Mouse (Mus musculus): Measurements from ENCODE around the gene Oser1. TPM values are rescaled to one million over a fixed set of nuclear protein-coding genes. Genes with fewer than 3 reads are reported as not detected.
A peak's percentile ranks its signal among the peaks of the same experiment; 100 is the strongest.

Gene Oser1
- 92.1 and 99.5 TPM in 2 replicates for polyA plus RNA-seq (2015; fragmentation: Nextera tagmentation; extraction: Ambion mirVana)

- Histone ChIP-seq H3K9ac (no peak within 1 kb of the TSS), H3K27ac (no peak within 1 kb of the TSS), H3K4me3 (no peak within 1 kb of the TSS), H3K9me3 (no peaks in the 10 kb centered on the region), H3K4me2 (no peak within 1 kb of the TSS), H3K27me3 (no peaks in the 10 kb centered on the region), H3K4me1 (peaks cover 11% of the 10 kb centered on the region), H3K36me3 (no peaks in the 10 kb centered on the region)
- 78% methylated on average over 6 of the region's 6 CpGs for WGBS
- ATAC-seq (ENCODE audit: insufficient number of reproducible peaks, insufficient read depth, low FRiP score, low TSS enrichment, low read depth): no peak
Measured at GRCm38 (mm10) chr2:163424597-163424996, at the start of gene Oser1. Gene Oser1 (minus strand): TSS chr2:163424697.

DNA sequence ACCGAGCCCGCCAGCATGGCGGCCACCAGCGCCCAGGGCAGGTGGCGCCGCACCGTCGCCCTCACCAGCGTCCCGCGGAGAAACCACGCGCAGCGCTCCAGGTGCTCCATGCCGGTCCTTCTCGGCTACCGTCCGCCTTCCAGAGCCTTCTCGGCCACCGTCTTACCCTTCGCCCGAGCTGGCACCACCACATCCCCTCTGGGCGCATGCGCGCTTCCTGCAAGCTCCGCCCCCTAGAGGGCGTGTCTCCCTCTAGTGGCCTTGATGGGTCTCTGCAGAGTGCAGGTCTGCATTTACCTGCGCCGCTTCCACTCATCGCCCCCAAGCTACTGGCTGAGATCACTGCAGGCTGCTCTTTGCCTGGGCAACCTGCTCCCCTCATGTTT lies 48.0 kb upstream of the Oser1 start, which contains the start of gene Fitm2:
TSS of gene Fitm2 (minus strand) at position 164 of the 386 bp plus-strand sequence.
- no peaks in the 10 kb centered on the region for H3K27me3 ChIP-seq
- H3K36me3 ChIP-seq: peaks cover 24% of the 10 kb centered on the region
- no peaks in the 10 kb centered on the region for H3K9me3 ChIP-seq
- H3K27ac ChIP-seq: no peak within 1 kb of the TSS
- peaks cover 9% of the 10 kb centered on the region for H3K4me1 ChIP-seq
- peak within 1 kb of the TSS; percentile 89 for H3K9ac ChIP-seq
- H3K4me2 ChIP-seq: peak within 1 kb of the TSS; percentile 85
- WGBS: under 1% methylated on average over 30 of the region's 30 CpGs
- peak within 1 kb of the TSS; percentile 89 for H3K4me3 ChIP-seq
- ATAC-seq (ENCODE audit: insufficient number of reproducible peaks, insufficient read depth, low FRiP score, low TSS enrichment, low read depth): peak; percentile 92

DNA sequence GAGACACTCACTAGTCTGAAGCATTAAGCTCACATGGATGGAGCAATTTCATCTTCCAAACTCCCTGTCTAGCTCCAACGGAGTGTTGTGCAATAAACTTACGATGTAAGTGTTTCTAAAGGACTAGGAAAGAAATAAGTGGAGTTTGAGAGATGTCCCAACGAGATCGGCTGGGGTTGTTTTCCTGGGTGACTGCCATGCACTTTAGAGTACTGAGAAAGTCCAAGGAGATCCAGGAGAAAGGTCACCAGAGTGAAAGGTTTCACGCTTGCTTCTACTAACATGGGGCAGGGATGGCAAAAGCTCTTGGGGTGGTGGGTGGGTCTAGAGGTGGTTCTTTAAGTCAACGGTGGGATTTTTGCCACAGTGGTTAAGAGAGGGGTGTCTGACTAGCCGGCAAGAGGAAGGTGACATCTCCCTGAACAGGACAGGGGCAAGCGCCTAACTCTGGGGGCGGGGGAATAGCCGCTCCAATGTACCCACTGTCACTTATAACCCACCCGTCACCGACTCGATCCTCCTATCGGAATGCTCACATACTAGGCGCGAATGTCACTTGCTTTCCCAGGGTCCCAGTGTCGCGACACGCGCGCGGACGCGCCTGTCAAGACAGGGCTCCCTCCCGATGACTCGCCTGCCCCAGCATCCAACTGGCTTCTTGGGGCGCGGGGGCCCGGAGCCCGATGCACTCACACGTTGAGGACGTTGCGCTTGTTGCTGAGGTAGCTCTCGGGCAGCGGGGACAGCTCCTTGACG lies 47.4 kb upstream of the Oser1 start:
- H3K4me3 ChIP-seq: peak overlapping the region; percentile 89
- peak overlapping the region; percentile 89 for H3K9ac ChIP-seq
- 5% methylated on average over 36 of the region's 36 CpGs for WGBS
- H3K4me1 ChIP-seq: peaks cover 9% of the 10 kb centered on the region
- H3K9me3 ChIP-seq: no peaks in the 10 kb centered on the region
- peaks cover 25% of the 10 kb centered on the region for H3K36me3 ChIP-seq
- no peak overlapping the region for H3K27ac ChIP-seq
- peak overlapping the region; percentile 85 for H3K4me2 ChIP-seq
- ATAC-seq (ENCODE audit: insufficient number of reproducible peaks, insufficient read depth, low FRiP score, low TSS enrichment, low read depth): peak; percentile 6; the same call in 1 of the 2 replicates
- H3K27me3 ChIP-seq: no peaks in the 10 kb centered on the region

DNA sequence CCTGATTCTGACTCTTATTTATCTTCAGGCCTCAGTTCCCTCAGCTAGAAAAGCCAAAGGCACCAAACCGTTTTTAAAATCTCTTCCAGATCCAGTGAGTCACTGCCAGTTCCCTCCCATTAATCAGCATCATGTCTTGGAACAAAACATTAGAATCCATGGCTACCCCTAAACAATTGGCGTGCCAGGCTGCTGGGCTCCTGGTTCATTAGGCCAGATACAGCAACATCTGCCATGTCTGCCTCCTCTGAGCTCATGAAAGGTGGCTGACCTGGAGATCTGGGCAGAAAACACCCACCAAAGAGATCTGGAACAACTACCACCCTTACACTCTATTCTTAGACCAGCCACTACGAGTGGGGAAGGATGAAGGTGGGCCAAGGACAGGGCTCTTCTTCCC lies 46.6 kb upstream of the Oser1 start:
- H3K9me3 ChIP-seq: no peaks in the 10 kb centered on the region
- no peaks in the 10 kb centered on the region for H3K27me3 ChIP-seq
- H3K4me3 ChIP-seq: peak overlapping the region; percentile 89
- no peak for ATAC-seq (ENCODE audit: insufficient number of reproducible peaks, insufficient read depth, low FRiP score, low TSS enrichment, low read depth)
- peaks cover 30% of the 10 kb centered on the region for H3K36me3 ChIP-seq
- peak overlapping the region; percentile 85 for H3K4me2 ChIP-seq
- no peak overlapping the region for H3K27ac ChIP-seq
- H3K9ac ChIP-seq: peak overlapping the region; percentile 89
- H3K4me1 ChIP-seq: peaks cover 9% of the 10 kb centered on the region
- 81% methylated on average over 3 of the region's 3 CpGs for WGBS

GRCm38 (mm10) chr2:163469711-163470110 lies 45.2 kb upstream of the Oser1 start:
- no peak overlapping the region for H3K4me3 ChIP-seq
- H3K27me3 ChIP-seq: no peaks in the 10 kb centered on the region
- peaks cover 30% of the 10 kb centered on the region for H3K36me3 ChIP-seq
- peaks cover 9% of the 10 kb centered on the region for H3K4me1 ChIP-seq
- 92% methylated on average over 15 of the region's 15 CpGs for WGBS
- no peak overlapping the region for H3K9ac ChIP-seq
- H3K27ac ChIP-seq: no peak overlapping the region
- no peak overlapping the region for H3K4me2 ChIP-seq
- no peaks in the 10 kb centered on the region for H3K9me3 ChIP-seq
- no peak for ATAC-seq (ENCODE audit: insufficient number of reproducible peaks, insufficient read depth, low FRiP score, low TSS enrichment, low read depth)

- Histone ChIP-seq H3K27me3 (no peaks in the 10 kb centered on the region), H3K4me3 (no peak overlapping the region), H3K4me1 (peaks cover 9% of the 10 kb centered on the region), H3K9ac (no peak overlapping the region), H3K9me3 (no peaks in the 10 kb centered on the region), H3K4me2 (no peak overlapping the region), H3K27ac (no peak overlapping the region), H3K36me3 (peaks cover 30% of the 10 kb centered on the region)
- whole genome bisulfite sequencing: 91% methylated on average over 6 of the region's 6 CpGs
- ATAC-seq (ENCODE audit: insufficient number of reproducible peaks, insufficient read depth, low FRiP score, low TSS enrichment, low read depth): no peak
Measured at GRCm38 (mm10) chr2:163468866-163469265, 44.4 kb upstream of the Oser1 start.

GRCm38 (mm10) chr2:163467585-163467984 lies 43.1 kb upstream of the Oser1 start:
- H3K4me3 ChIP-seq: no peak overlapping the region
- WGBS: 91% methylated on average over 6 of the region's 6 CpGs
- ATAC-seq (ENCODE audit: insufficient number of reproducible peaks, insufficient read depth, low FRiP score, low TSS enrichment, low read depth): no peak

GRCm38 (mm10) chr2:163466771-163467170 lies 42.3 kb upstream of the Oser1 start:
- Histone ChIP-seq H3K27me3 (no peaks in the 10 kb centered on the region), H3K9ac (no peak overlapping the region), H3K4me2 (no peak overlapping the region), H3K36me3 (peaks cover 30% of the 10 kb centered on the region), H3K4me3 (no peak overlapping the region), H3K4me1 (peaks cover 8% of the 10 kb centered on the region), H3K9me3 (no peaks in the 10 kb centered on the region), H3K27ac (no peak overlapping the region)
- ATAC-seq (ENCODE audit: insufficient number of reproducible peaks, insufficient read depth, low FRiP score, low TSS enrichment, low read depth): no peak
- 75% methylated on average over 8 of the region's 8 CpGs for WGBS

More at GRCm38 (mm10) chr2:163467585-163467984, 43.1 kb upstream of the Oser1 start:
- no peak overlapping the region for H3K27ac ChIP-seq
- H3K4me2 ChIP-seq: no peak overlapping the region
- no peak overlapping the region for H3K9ac ChIP-seq
- peaks cover 9% of the 10 kb centered on the region for H3K4me1 ChIP-seq
- no peaks in the 10 kb centered on the region for H3K27me3 ChIP-seq
- H3K9me3 ChIP-seq: no peaks in the 10 kb centered on the region
- peaks cover 30% of the 10 kb centered on the region for H3K36me3 ChIP-seq

GRCm38 (mm10) chr2:163464562-163464961 lies 40.1 kb upstream of the Oser1 start:
- no peaks in the 10 kb centered on the region for H3K9me3 ChIP-seq
- peaks cover 26% of the 10 kb centered on the region for H3K36me3 ChIP-seq
- H3K4me3 ChIP-seq: no peak overlapping the region
- peaks cover 3% of the 10 kb centered on the region; the same call in 1 of the 2 replicates for H3K27me3 ChIP-seq
- H3K4me2 ChIP-seq: no peak overlapping the region
- no peaks in the 10 kb centered on the region for H3K4me1 ChIP-seq
- 57% methylated on average over 6 of the region's 6 CpGs for WGBS
- ATAC-seq (ENCODE audit: insufficient number of reproducible peaks, insufficient read depth, low FRiP score, low TSS enrichment, low read depth): no peak
- no peak overlapping the region for H3K27ac ChIP-seq
- no peak overlapping the region for H3K9ac ChIP-seq

GRCm38 (mm10) chr2:163463998-163464397 lies 39.5 kb upstream of the Oser1 start:
- H3K36me3 ChIP-seq: peaks cover 21% of the 10 kb centered on the region
- H3K4me1 ChIP-seq: no peaks in the 10 kb centered on the region
- no peaks in the 10 kb centered on the region for H3K9me3 ChIP-seq
- H3K4me2 ChIP-seq: no peak overlapping the region
- H3K27ac ChIP-seq: no peak overlapping the region
- ATAC-seq (ENCODE audit: insufficient number of reproducible peaks, insufficient read depth, low FRiP score, low TSS enrichment, low read depth): no peak
- no peak overlapping the region for H3K9ac ChIP-seq
- 71% methylated on average over 4 of the region's 4 CpGs for WGBS
- peaks cover 8% of the 10 kb centered on the region for H3K27me3 ChIP-seq
- H3K4me3 ChIP-seq: no peak overlapping the region

DNA sequence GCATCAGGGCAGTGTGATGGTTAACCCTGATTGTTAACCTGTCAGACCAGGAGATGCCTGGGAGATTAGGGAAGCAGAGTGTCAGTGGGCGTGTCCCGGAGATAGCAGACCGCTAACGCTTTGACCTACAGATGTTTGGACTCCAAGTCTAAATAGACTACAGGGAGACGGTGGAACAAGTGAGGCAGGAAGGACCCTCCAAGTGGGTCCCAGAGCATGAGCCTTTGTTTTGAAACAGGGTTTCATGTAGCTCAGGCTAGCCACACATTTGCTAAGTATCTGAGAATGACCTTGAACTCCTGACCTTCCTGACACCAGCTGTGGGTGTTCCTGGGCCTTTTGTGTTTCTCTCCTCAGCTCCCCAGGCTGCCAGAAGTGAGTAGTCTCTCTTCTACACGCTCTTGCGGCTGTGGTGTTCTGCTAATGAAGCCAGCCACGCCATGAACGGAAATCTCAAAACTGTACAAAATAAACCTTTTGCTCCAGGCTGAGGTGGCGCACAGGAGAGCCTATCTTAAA lies 38.8 kb upstream of the Oser1 start:
- Histone ChIP-seq H3K9me3 (no peaks in the 10 kb centered on the region), H3K27me3 (peaks cover 15% of the 10 kb centered on the region), H3K4me1 (no peaks in the 10 kb centered on the region), H3K36me3 (peaks cover 15% of the 10 kb centered on the region), H3K4me3 (no peak overlapping the region), H3K27ac (no peak overlapping the region), H3K4me2 (no peak overlapping the region), H3K9ac (no peak overlapping the region)
- 65% methylated on average over 10 of the region's 10 CpGs for WGBS
- no peak for ATAC-seq (ENCODE audit: insufficient number of reproducible peaks, insufficient read depth, low FRiP score, low TSS enrichment, low read depth)

- H3K9ac ChIP-seq: no peak overlapping the region
- no peak overlapping the region for H3K4me2 ChIP-seq
- H3K27me3 ChIP-seq: peaks cover 20% of the 10 kb centered on the region
- 77% methylated on average over 11 of the region's 11 CpGs for WGBS
- no peaks in the 10 kb centered on the region for H3K9me3 ChIP-seq
- H3K4me1 ChIP-seq: no peaks in the 10 kb centered on the region
- no peak overlapping the region for H3K4me3 ChIP-seq
- no peak for ATAC-seq (ENCODE audit: insufficient number of reproducible peaks, insufficient read depth, low FRiP score, low TSS enrichment, low read depth)
- no peak overlapping the region for H3K27ac ChIP-seq
- peaks cover 9% of the 10 kb centered on the region for H3K36me3 ChIP-seq
Measured at GRCm38 (mm10) chr2:163462801-163463200, 38.3 kb upstream of the Oser1 start.

All from embryonic facial prominence, embryonic 13.5 days (tissue).